Mouse (Mus musculus) kidney, embryonic 15.5 days (tissue): ENCODE measurements around the gene Tdrd6. TPM values are rescaled to one million over a fixed set of nuclear protein-coding genes. Genes with fewer than 3 reads are reported as not detected.

Experiments
- ATAC-seq: fragments of 200-750 bp; cut with Nextera tagmentation; replicated peaks from 2 replicates; pipeline ENCODE4 v1.8.0; 2017; ENCODE audit warnings: moderate TSS enrichment; ENCODE audit not compliant: low FRiP score
- H3K27ac ChIP-seq: fragments of 300-500 bp; sonication (generic); 2 replicates; pipeline ENCODE4 v1.5.1; 2015; ENCODE audit warnings: mild to moderate bottlenecking, inconsistent platforms
- H3K27me3 ChIP-seq: fragments of 300-500 bp; sonication (generic); 2 replicates; pipeline ENCODE4 v1.6.1; 2015; ENCODE audit warnings: inconsistent platforms
- H3K36me3 ChIP-seq: fragments of 300-500 bp; sonication (generic); 2 replicates; pipeline ENCODE4 v1.6.1; 2015; ENCODE audit warnings: inconsistent platforms
- H3K4me1 ChIP-seq: fragments of 300-500 bp; sonication (generic); 2 replicates; pipeline ENCODE4 v1.6.1; 2015; ENCODE audit warnings: inconsistent platforms
- H3K4me2 ChIP-seq: fragments of 300-500 bp; sonication (generic); 2 replicates; pipeline ENCODE4 v1.6.1; 2015; ENCODE audit warnings: moderate library complexity, mild to moderate bottlenecking, inconsistent platforms
- H3K4me3 ChIP-seq: fragments of 300-500 bp; sonication (generic); replicated peaks from 2 replicates; pipeline ENCODE4 v1.5.1; 2015; ENCODE audit warnings: mild to moderate bottlenecking, inconsistent platforms
- H3K9ac ChIP-seq: fragments of 300-500 bp; sonication (generic); 2 replicates; pipeline ENCODE4 v1.6.1; 2015; ENCODE audit warnings: mild to moderate bottlenecking, inconsistent platforms
- H3K9me3 ChIP-seq: fragments of 300-500 bp; sonication (generic); replicated peaks from 2 replicates; pipeline ENCODE4 v1.6.1; 2016; ENCODE audit warnings: inconsistent platforms
- WGBS: fragments of 180-500 bp; shearing (Covaris S2); methylation state at CpG from one replicate; pipeline ENCODE4 v1.1.7; 2015; ENCODE audit warnings: mixed read lengths; 5-methylcytosine and 5-hydroxymethylcytosine counted together
- polyA plus RNA-seq: library from polyadenylated mRNA; unstranded; fragments of >200 nt; fragmentation: Nextera tagmentation; extraction: Ambion mirVana; gene quantifications from 2 replicates; pipeline ENCODE4 v1.2.1, GENCODE M21; 2015

The Tdrd6 gene
- polyA plus RNA-seq, 1 experiment from 2014 or later: 0.03 TPM

DNA sequence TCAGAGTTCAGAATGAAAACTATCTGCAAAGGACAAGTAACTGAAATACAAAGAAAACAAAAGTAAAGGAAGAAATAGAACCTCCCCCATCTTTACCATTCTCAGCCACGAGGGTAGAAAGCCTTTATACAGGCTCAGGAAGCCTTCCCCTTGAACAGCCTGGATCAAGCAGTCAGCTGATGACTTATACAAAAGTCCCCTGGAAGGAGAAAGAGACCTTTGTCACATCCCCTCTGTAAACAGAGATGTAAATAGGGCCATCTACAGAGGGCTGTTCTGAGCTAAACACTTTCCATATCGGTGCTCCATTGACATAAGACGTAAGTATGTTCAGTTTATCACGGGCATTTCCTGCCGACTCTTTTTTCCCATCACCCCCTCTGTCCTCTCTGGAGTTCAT is 16.8 kb upstream of the Tdrd6 start:
- Histone ChIP-seq H3K4me2 (no peak overlapping the region), H3K27me3 (no peaks in the 10 kb centered on the region), H3K9ac (no peak overlapping the region), H3K36me3 (peaks cover 10% of the 10 kb centered on the region), H3K27ac (no peak overlapping the region), H3K4me3 (no peak overlapping the region), H3K4me1 (no peaks in the 10 kb centered on the region; the same call in 1 of the 2 replicates), H3K9me3 (no peaks in the 10 kb centered on the region)
- no peak for ATAC-seq
- WGBS: 64% methylated on average over 5 of the region's 5 CpGs

DNA sequence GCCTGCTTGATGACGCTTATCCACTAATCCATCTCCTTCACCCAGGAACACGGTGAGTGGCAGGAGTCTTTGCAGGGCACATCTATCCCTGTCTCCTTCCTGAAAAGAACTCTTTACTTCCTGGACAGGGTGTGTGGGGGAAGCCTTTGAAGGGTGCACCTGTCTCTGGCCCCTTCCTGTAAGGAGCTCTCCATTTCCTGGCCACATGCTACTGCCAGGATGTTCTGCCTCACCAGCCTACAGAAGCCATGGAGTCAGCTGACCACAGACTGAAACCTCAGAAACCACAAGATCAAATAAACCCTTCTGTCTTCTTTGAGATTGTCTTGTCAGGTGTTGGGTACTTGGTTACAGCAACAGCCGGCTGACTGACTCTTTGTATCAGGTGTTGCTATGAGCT is 15.0 kb upstream of the Tdrd6 start:
- Histone ChIP-seq H3K27me3 (no peaks in the 10 kb centered on the region), H3K9ac (no peak overlapping the region), H3K36me3 (peaks cover 6% of the 10 kb centered on the region), H3K4me1 (no peaks in the 10 kb centered on the region; the same call in 1 of the 2 replicates), H3K27ac (no peak overlapping the region), H3K4me3 (no peak overlapping the region), H3K9me3 (no peaks in the 10 kb centered on the region), H3K4me2 (no peak overlapping the region)
- no peak for ATAC-seq
- WGBS: 87% methylated on average over 3 of the region's 3 CpGs

DNA sequence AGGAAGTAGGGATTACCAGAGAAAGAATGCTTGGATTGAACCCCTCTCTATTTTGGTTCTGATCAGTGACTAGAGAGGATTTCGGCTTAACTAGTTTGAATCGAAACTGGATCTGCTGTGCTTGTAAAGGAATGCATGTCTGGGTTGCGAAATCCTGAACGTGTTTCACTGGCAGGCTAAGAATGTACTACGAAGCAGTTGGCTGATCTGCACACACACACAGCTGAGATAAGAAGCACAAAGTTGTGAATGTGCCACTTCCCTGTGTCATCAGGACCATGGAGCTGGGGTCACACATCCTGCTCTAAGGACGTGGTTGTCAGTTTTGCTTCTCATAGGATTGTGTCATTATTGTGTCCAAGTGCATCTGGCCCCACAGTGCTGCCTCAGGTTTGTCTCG is 14.3 kb upstream of the Tdrd6 start:
- no peaks in the 10 kb centered on the region; the same call in 1 of the 2 replicates for H3K4me1 ChIP-seq
- H3K9ac ChIP-seq: no peak overlapping the region
- WGBS: 71% methylated on average over 7 of the region's 7 CpGs
- H3K27ac ChIP-seq: no peak overlapping the region
- no peak overlapping the region for H3K4me2 ChIP-seq
- H3K4me3 ChIP-seq: no peak overlapping the region
- H3K27me3 ChIP-seq: no peaks in the 10 kb centered on the region
- ATAC-seq: no peak
- peaks cover 6% of the 10 kb centered on the region; the same call in 1 of the 2 replicates for H3K36me3 ChIP-seq
- H3K9me3 ChIP-seq: no peaks in the 10 kb centered on the region

DNA sequence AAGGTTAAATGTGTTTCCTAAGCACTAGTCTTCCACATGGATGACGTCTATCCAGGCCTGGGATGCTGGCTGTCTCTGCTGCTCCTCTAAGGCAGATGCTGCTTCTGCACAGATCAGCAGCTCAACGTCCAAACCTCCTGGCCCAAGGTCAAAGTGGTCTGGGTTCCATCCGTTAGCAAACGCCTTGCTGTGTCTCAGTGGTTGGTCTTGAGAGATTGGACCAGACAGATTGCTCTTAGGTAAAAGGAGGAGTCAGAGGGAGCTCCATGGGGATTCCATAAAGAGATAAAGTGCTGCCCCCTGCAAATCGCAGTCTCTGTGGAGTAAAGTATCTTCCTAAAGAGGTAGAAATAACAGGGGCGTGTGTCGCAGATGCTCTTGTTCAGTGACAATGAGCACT is 13.1 kb upstream of the Tdrd6 start:
- H3K27me3 ChIP-seq: no peaks in the 10 kb centered on the region
- H3K4me2 ChIP-seq: no peak overlapping the region
- no peak overlapping the region for H3K4me3 ChIP-seq
- H3K9me3 ChIP-seq: no peaks in the 10 kb centered on the region
- no peak overlapping the region for H3K9ac ChIP-seq
- H3K4me1 ChIP-seq: no peaks in the 10 kb centered on the region; the same call in 1 of the 2 replicates
- 76% methylated on average over 7 of the region's 7 CpGs for WGBS
- ATAC-seq: no peak
- no peak overlapping the region for H3K27ac ChIP-seq
- H3K36me3 ChIP-seq: peaks cover 6% of the 10 kb centered on the region; the same call in 1 of the 2 replicates

DNA sequence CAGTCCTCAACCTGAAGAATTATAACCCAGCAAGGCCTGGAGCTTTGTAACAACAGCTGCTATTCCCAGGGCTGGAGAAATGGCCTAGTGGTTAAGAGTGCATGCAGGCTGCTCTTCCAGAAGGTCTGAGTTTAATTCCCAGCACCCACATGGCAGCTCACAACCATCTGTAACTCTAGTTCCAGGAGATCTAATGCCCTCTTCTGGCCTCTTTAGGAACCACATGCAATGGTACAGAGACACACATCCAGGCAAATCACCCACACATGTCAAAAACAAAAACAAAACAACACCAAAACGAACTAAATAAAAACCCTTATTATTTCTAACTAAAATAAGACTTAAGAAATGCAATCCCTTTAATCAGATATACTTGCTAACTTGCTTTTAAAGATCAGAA is 10.7 kb upstream of the Tdrd6 start:
- peaks cover 6% of the 10 kb centered on the region; the same call in 1 of the 2 replicates for H3K36me3 ChIP-seq
- H3K4me3 ChIP-seq: no peak overlapping the region
- 80% methylated on average over 1 of the region's 1 CpGs for WGBS
- no peak overlapping the region for H3K9ac ChIP-seq
- ATAC-seq: no peak
- H3K4me2 ChIP-seq: no peak overlapping the region
- no peaks in the 10 kb centered on the region for H3K27me3 ChIP-seq
- no peaks in the 10 kb centered on the region for H3K9me3 ChIP-seq
- no peaks in the 10 kb centered on the region for H3K4me1 ChIP-seq
- no peak overlapping the region for H3K27ac ChIP-seq

DNA sequence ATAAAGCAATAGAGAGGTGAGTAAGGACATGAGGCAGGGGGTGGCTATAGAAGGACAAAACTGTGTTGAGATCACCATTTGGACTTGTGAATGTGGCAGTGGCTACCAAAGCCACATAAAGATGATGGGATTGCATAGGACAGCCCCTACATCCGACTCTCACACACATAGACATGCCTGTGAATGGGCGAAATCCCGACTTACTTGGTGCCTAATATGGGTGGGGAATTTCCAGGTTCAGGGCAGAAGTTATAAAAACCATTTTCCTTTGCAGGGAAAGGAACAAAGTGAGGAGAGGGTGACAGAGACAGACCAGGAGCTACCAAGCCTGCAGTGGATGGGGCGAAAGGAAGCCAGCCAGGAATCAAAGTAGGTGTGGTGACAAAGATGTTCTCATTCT is 7.0 kb upstream of the Tdrd6 start:
- Histone ChIP-seq H3K4me2 (no peak overlapping the region), H3K36me3 (no peaks in the 10 kb centered on the region), H3K9me3 (no peaks in the 10 kb centered on the region), H3K9ac (no peak overlapping the region), H3K4me1 (no peaks in the 10 kb centered on the region), H3K4me3 (no peak overlapping the region), H3K27me3 (no peaks in the 10 kb centered on the region), H3K27ac (no peak overlapping the region)
- ATAC-seq: no peak
- 90% methylated on average over 4 of the region's 4 CpGs for WGBS

DNA sequence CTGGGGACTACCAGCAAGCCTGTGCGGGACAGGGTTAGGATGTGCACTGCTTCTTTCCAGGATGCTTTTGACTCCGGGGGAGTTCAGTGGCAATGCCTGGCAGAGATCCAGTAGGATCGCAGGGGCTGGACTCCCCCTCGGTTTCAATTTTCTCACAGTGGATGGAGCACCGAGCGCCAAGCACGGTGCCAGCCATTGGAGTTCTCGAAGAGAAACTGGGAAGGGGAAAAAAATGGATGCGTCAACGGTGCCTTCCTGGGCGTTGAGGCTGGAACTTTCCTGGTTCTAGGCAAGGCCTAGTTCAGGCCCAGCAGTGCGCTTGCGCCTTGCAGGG is 295 bp upstream of the Tdrd6 start:
- H3K9ac ChIP-seq: no peak overlapping the region
- 40% methylated on average over 13 of the region's 13 CpGs for WGBS
- ATAC-seq: no peak

DNA sequence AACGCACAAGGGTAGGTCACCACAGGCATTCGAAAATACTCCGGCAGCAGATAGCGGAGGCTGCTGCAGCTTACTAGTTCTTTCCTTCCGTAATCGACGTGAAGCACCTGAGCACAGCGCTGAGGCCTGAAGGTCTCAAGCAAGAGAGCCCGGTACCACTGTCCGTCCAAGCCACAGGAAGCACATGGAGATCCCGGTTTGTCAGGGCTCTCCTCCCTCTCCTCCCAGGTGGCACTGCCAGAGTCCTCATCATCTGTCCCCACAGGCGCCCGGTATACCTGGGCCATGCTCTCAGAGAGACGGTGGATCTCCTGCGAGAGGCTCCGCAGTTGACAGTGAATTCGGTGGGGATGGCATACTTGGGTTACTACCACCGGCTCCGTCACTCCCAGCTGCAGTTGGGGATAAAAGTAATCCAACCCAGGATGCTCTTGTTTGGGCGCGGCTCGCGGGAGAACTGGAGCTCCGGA is 1.0 kb downstream of the Tdrd6 start:
- Histone ChIP-seq H3K4me3 (peak overlapping the region; percentile 46), H3K27me3 (peaks cover 40% of the 10 kb centered on the region), H3K4me2 (peak overlapping the region; percentile 83), H3K27ac (no peak overlapping the region), H3K36me3 (no peaks in the 10 kb centered on the region), H3K9ac (no peak overlapping the region), H3K4me1 (peaks cover 16% of the 10 kb centered on the region), H3K9me3 (peaks cover 6% of the 10 kb centered on the region; the same call in 1 of the 2 replicates)
- no peak; the same call in 1 of the 2 replicates for ATAC-seq
- 23% methylated on average over 24 of the region's 24 CpGs for WGBS

More for the DNA sequence above, 295 bp upstream of the Tdrd6 start:
- peaks cover 6% of the 10 kb centered on the region; the same call in 1 of the 2 replicates for H3K9me3 ChIP-seq
- peaks cover 40% of the 10 kb centered on the region for H3K27me3 ChIP-seq
- peak overlapping the region; percentile 83 for H3K4me2 ChIP-seq
- peak overlapping the region; percentile 46 for H3K4me3 ChIP-seq
- no peak overlapping the region for H3K27ac ChIP-seq
- no peaks in the 10 kb centered on the region for H3K36me3 ChIP-seq
- peaks cover 16% of the 10 kb centered on the region for H3K4me1 ChIP-seq

DNA sequence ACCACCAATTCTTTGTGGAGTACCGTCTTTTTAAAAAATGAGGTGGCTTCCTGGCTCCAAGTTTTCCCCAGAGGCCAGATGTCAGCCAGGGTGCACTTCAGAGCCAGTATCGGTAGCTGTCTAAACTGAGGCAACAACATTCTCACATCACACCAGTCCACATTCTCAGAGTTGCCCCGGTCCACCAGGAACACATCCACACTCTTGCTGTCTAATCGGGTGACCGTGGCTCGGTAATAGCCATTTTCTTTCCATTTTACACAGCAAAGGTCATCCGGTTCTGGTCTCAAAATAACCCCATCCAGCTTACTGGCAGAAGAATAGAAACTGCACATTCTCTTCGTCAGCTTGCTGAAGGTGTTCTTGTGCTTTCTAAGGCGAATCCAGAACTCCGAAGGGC is 1.9 kb downstream of the Tdrd6 start:
- Histone ChIP-seq H3K27ac (no peak overlapping the region), H3K9me3 (peaks cover 6% of the 10 kb centered on the region; the same call in 1 of the 2 replicates), H3K9ac (no peak overlapping the region), H3K36me3 (no peaks in the 10 kb centered on the region), H3K4me2 (no peak overlapping the region), H3K4me1 (peaks cover 16% of the 10 kb centered on the region), H3K27me3 (peaks cover 40% of the 10 kb centered on the region), H3K4me3 (no peak overlapping the region)
- no peak for ATAC-seq
- 91% methylated on average over 10 of the region's 10 CpGs for WGBS

DNA sequence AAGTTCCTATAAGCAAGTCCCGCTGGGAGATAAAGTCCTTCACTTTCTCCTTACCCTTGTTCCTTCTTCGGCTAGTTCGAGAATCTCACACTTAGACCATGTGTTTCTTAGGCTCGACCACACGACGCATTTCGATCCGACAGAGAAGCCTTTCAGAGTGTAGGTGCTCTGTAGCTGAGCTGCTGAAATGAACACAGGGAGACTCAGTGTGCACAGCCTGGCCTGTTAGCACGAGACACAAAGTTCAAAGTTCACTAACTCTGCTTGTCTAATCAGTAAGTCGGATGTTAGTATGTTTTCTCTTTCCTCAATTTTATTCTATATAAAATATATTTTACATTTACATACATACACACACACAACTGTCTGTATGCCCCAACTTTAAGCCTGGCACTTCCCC is 8.0 kb downstream of the Tdrd6 start:
- no peak overlapping the region for H3K4me3 ChIP-seq
- WGBS: 86% methylated on average over 10 of the region's 10 CpGs

DNA sequence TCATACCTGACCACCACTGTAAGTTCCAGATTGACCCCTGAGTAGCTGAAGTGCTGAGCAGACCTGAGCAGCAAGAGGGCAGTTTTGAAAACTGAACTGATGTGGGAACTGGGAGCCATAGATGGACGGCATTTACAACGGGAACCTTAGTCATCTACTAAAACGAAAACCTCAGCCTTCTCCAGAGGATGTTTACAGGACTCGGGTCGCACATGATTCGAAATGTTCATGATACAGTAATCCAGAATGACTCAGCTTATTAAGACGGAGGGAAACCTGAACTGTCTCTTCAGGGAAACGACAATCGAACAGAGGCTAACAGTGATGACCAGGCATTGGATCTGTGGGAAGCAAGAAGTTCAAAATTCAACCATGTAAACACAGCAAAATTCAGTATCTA is 10.9 kb downstream of the Tdrd6 start:
- ATAC-seq: no peak
- Histone ChIP-seq H3K9me3 (no peaks in the 10 kb centered on the region), H3K4me1 (no peaks in the 10 kb centered on the region), H3K4me3 (no peak overlapping the region), H3K27ac (no peak overlapping the region), H3K36me3 (no peaks in the 10 kb centered on the region), H3K4me2 (no peak overlapping the region), H3K9ac (no peak overlapping the region), H3K27me3 (no peaks in the 10 kb centered on the region)
- WGBS: 86% methylated on average over 9 of the region's 9 CpGs

More for the DNA sequence above, 8.0 kb downstream of the Tdrd6 start:
- Histone ChIP-seq H3K4me2 (no peak overlapping the region), H3K27me3 (no peaks in the 10 kb centered on the region), H3K27ac (no peak overlapping the region), H3K36me3 (no peaks in the 10 kb centered on the region), H3K9me3 (no peaks in the 10 kb centered on the region), H3K4me1 (no peaks in the 10 kb centered on the region), H3K9ac (no peak overlapping the region)
- ATAC-seq: no peak

DNA sequence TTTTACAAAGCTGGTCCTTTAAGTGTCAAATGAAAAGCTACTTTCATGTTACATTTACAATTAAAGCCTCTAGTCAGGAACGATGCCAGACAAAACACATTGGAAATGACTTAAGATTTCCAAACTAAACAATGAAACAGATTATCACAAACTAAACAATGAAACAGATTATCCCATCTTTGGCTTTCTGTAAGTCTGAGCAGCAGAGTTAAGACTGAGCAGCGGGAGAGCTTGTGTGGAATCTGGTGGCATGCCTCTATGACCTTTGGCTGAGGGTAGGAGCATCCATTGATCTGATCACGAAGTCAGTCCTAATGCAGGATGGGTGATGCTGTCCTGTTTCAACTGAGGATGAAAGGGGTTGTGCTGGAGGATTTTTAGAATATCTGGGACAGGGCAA is 17.9 kb downstream of the Tdrd6 start:
- Histone ChIP-seq H3K27ac (no peak overlapping the region), H3K4me1 (no peaks in the 10 kb centered on the region), H3K36me3 (no peaks in the 10 kb centered on the region), H3K4me3 (no peak overlapping the region), H3K9me3 (no peaks in the 10 kb centered on the region), H3K9ac (no peak overlapping the region), H3K27me3 (no peaks in the 10 kb centered on the region), H3K4me2 (no peak overlapping the region)
- 70% methylated on average over 3 of the region's 3 CpGs for WGBS
- ATAC-seq: no peak

DNA sequence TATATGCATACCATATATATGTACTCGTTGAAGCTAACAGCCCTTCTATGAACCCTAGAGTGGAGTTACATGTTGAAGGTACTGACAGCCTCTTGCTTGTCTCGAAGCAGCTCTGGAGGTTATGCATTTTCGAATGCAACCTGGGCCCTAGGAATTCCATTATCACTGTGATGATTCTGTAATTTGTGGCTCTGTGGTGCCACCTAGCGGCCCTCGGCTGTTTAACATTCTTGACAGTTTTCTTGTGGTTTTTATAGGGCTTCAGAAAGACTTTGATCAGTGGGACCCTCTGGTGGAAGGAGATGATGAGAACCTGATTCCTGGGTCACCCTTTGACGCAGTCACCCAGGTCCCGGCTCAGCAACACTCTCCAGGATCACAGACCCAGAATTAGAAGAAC is 18.5 kb downstream of the Tdrd6 start:
- Histone ChIP-seq H3K36me3 (no peaks in the 10 kb centered on the region), H3K4me3 (no peak overlapping the region), H3K4me2 (no peak overlapping the region), H3K9ac (no peak overlapping the region), H3K9me3 (no peaks in the 10 kb centered on the region), H3K27ac (no peak overlapping the region), H3K4me1 (no peaks in the 10 kb centered on the region), H3K27me3 (no peaks in the 10 kb centered on the region)
- no peak for ATAC-seq
- WGBS: 19% methylated on average over 7 of the region's 7 CpGs
